Mouse (Mus musculus) hindlimb bud, embryonic 11.5 days (tissue): ENCODE data around the gene Tsc22d2.

Source experiments
- DNase-seq: peaks from one replicate; pipeline ENCODE4 v3.0.0-alpha.2; 2012; ENCODE audit warnings: low read depth, low spot score; ENCODE audit errors: extremely low spot score

The Tsc22d2 gene

DNA sequence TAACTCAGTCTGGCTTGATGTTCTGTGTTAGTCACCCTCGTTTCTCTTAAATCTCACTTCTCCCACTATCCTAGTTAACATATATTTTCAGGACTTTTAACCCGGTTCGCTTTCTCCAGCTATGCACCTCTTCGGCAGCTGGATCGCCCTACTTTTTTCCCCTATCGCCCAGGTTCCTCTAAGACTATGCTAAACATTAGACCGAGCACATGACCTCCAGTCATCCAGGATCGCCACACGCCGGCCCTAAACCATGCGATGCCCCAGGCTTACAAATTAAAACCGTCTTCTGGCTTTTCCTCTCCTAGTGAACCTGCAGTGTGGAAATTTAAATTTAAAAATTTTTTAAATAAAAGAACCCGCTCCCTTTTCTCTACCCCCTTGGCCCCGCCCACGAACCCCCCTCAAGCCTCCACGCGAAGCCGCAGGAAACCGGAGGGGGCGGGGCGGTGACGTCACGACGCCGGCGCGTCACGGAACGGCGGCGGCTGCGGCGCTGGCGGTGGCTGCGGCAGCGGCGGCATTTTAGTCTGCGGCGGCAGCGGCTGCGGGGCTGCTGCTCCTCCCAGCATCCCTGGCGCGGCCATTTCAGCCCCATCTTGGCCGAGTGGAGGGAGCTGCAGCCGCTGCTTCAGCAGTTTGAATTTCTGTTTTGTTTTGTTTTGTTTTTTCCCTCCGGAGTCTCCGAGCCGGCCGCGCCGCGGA is at the start of gene Tsc22d2:
Tsc22d2 (plus strand) TSS at position 482 of the 705 bp plus-strand sequence.
- no peak for DNase-seq

DNA sequence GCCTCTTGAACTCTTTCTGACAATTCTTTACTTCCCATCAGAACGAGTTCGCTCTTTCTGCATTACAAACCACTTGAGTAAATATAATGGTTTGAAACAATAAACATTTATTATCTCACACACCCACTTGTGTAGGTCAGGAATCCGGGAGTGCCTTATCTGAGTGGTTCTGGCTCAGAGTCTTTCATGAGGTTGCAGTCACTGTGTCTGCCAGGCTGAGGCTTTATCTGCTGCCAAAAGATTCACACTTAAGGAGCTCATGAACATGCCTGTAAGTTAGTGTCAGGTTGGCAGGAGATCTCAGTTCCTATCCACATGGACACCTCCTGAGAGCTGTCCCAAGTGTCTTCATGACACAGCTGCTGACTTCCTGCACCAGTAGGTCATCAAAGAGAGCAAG is 47.8 kb upstream of the Tsc22d2 start:
- no peak for DNase-seq

DNA sequence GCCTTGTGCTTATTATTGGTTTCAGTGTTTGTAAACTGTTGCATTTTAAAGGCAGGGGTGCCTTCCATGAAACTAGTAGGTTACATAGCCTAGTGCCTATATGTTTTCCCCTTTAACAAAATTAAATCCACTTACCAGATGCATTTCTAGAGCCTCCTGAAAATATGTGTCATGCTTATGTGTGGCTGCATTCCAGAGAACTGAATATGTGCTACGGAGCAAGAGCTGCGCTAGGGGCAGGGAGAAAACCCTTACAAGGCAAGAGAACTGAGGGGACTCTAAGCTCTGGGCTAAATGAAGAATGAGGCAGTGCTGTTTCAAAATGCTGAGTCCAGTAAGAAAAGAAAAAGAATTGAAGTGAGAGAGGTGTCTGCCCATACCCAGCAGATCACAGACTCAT is 43.7 kb upstream of the Tsc22d2 start:
- no peak for DNase-seq

DNA sequence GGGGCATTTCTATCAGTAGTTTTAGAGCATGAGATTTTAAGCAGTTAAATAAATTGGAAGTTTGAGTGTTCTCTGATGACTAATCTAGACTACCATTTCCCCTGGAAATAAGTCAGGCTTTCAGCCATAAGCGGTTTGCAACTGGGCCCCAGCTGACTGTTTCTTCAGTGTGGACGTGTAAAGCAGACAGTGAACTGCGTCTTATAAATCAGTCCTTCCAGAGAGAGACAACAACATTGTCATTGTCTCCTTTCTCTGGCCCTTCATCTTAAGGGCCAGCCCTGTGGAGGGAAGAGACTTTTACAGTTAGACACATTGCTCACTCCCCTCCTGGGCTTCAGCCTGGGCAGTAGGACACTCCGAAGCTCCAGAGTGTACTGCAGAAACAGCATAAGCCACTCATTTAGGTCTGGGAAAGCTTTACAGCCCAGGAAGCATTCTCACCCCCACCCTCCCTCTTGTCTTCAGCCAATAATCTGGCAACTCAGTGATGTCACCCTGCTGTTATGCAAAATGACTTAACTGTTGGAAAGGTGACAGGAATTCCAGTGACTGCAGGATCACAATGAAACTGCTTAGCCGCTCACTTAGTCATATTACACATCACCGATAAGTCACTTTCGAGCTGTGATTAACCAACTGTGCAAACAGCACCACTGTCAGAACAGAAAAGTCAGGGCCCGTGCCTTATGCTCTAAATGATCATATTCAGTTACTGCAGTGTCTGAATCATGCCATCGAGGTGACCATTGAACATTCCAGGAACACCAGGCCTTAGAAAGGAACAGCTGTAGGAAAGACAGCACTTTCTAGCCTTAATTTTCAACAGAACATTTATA is 42.2 kb upstream of the Tsc22d2 start:
- DNase-seq = peak; percentile 26

DNA sequence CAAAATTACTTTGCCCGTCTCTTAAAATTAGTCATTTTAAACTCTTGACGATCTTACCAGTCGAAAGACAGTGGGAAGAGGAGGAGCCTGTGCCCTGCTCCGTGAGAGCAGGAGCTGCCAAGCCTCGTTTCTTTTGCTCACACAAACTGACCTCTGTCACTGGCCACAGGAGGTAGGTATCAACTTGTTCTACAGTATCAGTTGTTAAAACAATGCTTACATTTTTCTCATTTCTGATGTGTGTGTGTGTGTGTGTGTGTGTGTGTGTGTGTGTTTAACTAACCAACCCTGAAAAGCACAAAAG is 41.7 kb upstream of the Tsc22d2 start:
- DNase-seq = no peak

DNA sequence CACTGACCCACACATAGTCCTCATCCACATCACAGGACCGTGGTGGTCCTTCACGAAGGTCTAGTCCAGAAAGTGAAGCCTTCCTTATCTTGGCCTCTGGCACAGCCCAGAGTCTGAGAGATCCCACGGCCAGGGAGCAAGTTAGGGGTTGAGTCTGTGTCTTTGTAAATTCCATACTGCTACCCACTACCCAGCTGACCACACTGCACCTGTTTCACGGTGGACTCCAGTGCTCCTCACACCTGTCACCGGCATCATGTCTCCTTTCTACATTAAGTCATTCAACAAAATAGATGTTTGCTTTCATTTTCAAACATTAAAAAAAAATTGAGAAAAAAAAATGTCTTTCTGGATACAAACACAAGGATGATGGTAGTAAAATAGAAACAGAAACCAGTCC is 40.2 kb upstream of the Tsc22d2 start:
- DNase-seq = no peak

DNA sequence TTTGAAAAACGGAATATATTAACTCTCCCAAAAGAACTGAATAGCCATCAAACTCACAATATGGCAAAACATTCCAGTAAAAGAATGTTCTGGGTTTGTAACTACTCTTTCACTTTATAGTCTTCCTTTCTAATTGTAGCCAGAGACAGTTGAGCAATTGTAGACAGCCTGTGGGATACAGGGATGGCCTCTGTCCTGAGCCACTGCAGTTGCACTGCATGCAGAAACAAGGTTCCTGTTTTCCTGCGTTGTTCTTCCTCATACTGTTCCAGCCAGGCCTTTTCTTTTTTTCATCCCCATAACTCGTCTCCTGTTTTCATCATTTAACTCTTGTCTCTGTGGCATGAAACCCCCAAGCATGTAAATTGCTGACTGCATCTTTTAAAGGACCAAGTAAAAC is 37.8 kb upstream of the Tsc22d2 start:
- DNase-seq = no peak

DNA sequence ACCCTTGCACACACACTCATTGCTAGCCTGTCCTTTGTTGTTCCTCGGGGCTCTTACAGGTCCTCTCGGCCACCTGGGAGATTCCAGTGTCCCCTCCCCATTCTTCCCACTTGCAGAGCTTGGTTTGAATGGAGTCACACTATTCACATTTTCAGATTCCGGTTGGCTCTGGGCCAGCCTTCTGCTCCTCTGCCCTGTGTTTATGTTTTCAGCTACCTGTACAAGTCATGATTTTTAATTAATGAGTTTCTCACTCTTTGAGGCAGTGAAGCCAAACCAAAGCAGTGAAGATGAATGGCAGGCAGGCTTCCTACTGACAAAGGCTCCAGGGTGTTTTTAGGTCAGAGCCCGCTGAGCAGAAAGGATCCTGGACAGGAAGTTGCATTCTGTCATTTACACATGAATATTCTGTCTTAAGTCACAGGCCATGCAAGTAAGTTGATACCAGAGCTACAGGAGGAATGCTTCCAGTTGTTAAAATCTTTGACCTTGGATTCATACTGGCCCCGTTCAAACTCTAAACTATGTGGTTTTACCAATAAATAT is 36.9 kb upstream of the Tsc22d2 start:
- DNase-seq = no peak

DNA sequence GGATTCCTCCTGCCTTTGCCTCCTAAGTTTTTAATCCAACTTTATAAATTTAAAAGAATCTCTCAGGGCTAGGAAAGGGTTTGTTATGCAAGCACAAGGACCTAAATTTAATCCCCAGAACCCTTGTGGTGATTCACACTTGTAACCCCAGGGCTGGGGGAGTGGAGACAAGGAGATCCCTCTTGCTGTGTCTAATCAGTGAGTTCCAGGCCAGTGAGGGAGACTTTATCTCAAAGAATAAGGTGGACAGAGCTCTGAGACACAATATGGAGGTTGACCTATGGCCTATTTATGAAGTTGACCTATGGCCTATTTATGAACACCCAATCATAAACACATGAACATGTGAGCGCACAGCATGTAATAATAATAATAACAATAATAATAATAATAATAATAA is 31.8 kb upstream of the Tsc22d2 start:
- DNase-seq = no peak

DNA sequence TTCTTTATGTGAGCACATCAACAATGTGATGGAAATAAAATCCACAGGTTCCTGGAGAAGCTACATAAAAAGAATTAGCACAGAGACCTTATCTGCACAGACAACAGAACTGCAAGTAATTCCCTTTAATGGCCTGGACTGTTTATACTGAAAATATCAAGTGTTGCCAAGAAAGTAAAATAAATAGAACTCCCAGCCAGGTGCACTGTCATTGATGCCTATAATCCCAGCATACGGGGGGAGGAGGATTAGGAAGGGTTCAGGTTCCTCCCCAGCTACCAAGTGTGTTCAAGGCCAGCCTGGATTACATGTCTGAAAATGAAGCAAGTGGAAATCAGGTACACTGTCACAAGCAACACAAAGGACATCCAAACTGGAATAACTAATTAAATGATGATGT is 29.5 kb upstream of the Tsc22d2 start:
- no peak for DNase-seq

DNA sequence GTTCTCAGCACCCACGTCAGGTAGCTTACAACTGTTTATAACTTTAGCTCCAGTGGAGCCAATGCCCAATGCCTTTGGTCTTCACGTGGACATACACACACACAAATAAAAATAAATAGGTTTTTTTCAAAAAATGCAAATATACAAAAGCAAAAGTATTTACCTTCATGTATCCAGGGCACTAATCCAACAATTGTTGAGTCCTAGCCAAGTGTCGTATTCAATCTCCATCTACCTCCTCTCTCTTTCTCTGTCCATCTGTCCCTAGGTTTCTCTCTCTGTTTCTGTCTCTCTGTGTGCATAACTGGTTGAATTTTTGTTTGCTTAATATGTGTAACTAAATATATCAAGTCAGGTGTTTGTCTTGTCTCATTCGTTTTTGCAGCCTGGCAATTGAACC is 25.8 kb upstream of the Tsc22d2 start:
- no peak for DNase-seq

DNA sequence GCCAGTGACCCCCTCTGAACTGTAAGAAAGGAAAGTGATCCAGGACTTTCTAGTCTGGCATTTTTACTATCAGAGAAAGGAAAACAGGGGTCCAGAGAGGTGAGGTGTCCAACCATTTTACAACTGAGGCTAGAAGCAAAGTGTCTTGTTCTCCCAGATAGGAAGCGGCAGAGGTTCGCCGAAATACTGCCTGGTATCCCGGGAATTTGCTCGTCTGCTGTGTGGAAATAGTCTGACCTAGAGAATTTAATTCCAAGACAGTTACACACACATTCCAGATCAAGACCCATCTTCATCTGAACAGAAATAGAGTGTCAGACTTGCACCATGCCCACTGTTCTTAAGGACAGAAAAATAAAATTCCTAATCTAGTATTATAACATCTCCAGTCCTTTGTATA is 16.0 kb upstream of the Tsc22d2 start:
- DNase-seq = no peak

DNA sequence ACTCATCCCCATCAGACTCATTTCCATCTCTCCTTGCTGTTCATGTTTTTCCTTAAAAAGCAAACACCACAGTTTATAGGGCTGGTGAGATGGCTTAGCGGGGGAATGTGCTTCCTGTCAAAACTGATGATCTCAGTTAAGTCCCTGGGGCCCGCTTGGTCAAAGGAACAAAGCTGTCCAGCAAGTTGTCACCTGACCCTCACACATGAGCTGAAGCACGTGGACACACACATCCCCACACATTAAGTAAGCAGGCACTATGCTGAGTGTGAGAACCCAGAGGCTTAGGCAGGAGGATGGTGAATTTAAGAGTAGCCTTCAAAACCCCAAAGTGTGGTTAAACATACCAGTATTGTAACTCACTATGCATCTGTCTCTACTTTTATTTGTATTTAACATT is 14.6 kb upstream of the Tsc22d2 start:
- DNase-seq = no peak

DNA sequence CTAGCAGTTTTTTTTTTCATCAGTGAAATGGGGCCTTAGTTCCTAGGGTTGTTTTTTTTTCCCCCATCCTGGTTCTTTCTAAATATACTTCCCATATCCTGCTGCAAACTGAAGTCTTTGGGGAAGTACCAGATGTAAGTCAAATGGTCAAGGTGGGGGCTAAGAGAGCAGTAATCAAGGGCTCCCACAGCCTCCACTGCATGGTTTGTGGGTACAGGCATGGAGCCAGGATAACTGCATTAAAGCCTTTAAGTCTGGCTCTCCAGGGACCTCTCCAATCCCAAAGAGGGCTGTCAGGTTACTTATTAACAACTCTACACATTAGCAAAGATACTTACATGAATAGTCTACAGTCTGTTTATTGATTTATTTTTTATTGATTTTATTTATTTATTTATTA is 2.8 kb upstream of the Tsc22d2 start:
- DNase-seq = no peak

DNA sequence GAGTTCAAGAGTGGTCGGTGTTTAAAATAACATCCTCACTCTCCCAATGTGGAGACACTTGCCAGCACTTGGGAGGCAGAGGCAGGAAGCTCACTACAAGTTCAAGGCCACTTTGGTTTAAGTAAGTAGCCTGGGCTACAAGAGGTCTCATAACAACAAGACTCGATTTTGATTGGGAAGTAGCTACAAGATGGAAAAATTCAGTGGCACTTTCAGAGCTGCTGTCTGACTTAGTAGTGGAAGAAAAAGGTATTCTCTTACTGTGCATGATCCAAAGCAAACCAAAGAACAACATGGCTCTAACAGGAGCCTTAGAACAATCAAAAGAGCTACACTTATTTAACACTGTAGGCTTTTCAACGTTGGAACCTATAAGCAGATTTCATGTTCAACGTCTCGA is 844 bp upstream of the Tsc22d2 start:
- no peak for DNase-seq

DNA sequence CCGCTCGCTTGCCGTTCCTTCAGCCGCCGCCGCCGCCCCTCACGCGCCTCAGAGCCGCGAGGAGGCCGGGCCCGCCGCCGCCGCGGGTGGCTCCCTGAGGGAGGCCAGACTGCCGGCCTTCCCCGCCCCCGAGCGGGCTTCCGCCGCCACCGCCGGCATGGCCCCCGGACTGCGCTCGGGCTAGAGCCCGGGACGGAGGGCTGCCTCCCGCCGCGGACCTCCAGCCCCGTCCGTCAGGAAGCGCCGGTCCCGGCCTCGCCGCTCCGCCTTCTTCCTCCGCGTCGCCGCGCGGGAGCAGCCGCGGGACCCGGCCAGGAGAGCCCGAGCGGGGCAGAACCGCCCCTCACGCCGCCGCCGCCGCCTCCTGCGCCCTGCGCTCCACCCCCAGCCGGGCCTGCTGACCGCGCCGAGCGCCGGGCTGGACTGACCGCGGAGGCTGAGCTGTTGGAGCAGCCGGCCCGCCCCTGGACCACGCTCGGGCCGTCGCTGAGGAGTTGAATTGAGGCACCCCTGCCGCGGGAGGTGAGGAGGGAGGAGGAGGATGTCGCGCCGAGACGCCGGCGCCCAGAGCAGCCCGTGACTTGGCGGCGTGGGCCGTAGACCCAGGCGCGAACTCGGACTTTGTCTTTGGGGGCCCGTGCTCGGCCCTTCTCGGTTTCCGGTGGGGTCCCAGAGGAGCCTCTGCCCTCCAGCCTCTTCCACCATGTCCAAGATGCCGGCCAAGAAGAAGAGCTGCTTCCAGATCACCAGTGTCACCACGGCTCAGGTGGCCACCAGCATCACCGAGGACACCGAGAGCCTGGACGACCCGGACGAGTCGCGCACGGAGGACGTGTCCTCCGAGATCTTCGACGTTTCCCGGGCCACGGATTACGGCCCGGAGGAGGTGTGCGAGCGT is 720 bp downstream of the Tsc22d2 start:
- DNase-seq = no peak

DNA sequence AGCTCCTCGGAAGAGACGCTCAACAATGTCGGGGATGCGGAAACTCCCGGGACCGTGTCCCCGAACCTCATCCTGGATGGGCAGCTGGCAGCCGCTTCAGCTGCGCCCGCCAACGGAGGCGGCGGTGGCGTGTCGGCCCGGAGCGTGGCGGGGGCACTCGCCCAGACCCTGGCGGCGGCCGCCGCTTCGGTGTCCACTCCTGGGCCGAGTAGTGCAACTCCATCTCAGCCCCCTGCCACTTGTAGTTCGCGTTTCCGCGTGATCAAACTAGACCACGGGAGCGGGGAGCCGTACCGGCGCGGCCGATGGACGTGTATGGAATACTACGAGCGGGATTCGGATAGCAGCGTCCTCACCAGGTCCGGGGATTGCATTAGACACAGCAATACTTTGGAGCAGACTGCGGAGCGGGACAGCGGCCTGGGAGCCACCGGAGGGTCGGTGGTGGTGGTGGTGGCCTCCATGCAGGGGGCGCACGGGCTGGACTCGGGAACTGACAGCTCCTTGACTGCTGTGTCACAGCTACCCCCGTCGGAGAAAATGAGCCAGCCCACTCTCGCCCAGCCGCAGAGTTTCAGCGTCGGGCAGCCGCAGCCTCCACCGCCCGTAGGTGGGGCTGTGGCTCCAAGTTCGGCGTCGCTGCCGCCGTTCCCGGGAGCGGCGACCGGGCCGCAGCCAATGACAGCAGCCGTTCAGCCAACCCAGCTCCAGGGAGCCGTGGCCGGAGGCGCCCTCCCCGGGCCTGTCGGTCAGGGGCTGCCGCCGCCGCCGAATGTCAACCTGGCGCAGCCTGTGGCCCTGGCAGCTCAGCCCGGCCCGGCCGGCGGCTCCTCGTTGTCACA is 1.6 kb downstream of the Tsc22d2 start:
- DNase-seq = no peak

DNA sequence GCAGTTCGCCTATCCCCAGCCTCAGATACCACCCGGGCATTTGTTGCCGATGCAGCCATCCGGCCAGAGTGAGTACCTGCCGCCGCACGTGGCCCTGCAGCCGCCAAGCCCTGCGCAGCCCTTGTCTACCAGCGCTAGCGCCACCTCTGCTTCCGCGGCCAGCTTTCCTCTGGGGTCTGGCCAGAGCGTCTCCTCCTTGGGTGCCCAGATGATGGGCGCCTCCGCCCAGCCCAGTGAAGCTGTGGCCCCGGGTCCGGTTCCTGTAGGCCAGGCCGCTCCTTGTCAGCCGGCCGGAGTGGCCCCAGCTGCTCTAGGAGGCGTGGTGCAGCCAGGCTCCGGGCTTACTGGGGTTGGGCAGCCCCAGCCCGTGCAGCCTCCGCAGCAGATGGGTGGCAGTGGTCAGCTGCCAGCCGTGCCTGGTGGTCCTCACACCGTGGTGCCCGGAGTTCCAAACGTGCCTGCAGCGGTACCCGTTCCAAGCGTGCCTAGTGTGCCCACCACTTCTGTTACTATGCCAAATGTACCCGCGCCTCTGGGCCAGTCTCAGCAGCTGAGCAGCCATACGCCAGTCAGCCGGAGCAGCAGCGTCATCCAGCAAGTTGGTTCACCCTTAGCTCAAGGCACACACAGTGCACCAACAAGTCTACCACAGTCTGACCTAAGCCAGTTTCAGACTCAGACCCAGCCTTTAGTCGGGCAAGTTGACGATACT is 2.4 kb downstream of the Tsc22d2 start:
- DNase-seq = no peak

DNA sequence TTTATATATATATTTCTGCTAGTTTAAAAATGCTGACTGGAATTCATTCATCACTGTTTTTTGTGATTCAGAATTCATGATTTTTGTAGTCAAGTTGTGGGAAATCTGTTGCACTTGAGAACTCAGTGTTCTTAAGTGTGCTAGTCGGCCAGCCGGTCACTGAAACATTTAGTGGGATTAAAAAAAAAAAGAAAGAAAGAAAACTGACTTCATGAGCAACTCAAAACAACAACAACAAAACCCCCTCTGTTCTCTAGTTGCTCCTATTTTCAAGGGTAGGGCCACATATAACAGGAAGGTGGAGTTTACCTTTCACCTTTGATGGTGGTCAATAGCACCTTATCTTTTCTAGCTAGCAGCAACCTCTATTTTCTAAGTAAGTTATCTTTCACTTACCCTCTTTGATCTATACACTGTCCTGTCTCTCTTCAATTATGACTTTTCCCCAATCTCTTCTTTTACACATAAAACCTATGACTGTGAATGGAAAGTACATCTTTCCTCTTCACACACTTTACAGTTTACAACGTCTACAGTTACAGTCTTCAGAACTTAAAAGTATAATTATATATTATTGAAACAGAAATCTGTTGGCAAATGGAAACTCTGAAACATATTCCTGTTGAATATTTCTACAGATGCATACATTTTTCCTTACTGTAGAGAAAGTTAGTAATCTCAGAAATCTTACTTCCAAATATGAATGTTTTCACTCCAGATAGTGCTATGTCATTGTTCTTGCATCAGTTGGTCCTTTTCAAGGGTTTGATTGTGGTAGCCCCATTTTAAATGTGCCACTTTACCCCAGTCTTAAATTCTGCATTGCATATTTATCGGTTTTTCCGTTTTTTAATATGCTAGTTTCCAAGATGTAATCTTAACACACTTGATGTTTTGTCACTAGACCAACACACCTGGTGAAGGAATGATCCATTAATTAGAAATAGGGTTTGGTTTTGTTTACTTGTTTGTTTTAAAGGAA is 4.5 kb downstream of the Tsc22d2 start:
- DNase-seq = no peak
